11 mouse cellular contexts compared by ENCODE assay signal in genomic region chr16:34289583-34289982, GRCm38 (mm10).
A peak's percentile ranks its signal among the peaks of the same experiment; 100 is the strongest.
DNase-seq lines count a peak whose midpoint lies in the region; ATAC-seq lines count a peak whose summit lies in the region.
"Had no signal": no experiment of that assay in that cellular context is flagged by ENCODE, and none has a peak within 500 bp of the region (broad histone marks: within the 10 kb centered on the region; RNA-seq: fewer than 3 reads in every experiment).

No protein-coding gene starts in this region.

- DNase-seq in embryo, embryonic 10 days (ENCODE audit: low spot score): peak; percentile 68
- no peak for DNase-seq in embryo, embryonic 9.5 days (ENCODE audit: extremely low spot score)
- DNase-seq in liver: peak; percentile 13
- DNase-seq in adipocyte (ENCODE audit: low spot score): peak; percentile 46
- no peak for DNase-seq in ovary, adult 18-20 months (ENCODE audit: low spot score)
- DNase-seq in ovary, postnatal 36 days (ENCODE audit: low spot score): no peak

- H3K9me3 ChIP-seq in liver, embryonic 12.5 days (replicated peaks): no peaks in the 10 kb centered on the region
- H3K9me3 ChIP-seq: heart, embryonic 13.5 days; limb, embryonic 12.5 days; neural tube, embryonic 15.5 days had no signal

- ATAC-seq in liver, embryonic 12.5 days: no peak
- 0 out of 2 replicates have a peak, but pooled peaks have one; percentile 34 for ATAC-seq in megakaryocyte progenitor cell, adult 5-6 weeks (replicated peaks; ENCODE audit: poor library complexity)

- H3K4me1 ChIP-seq in liver, embryonic 12.5 days: no peaks in the 10 kb centered on the region
- H3K4me1 ChIP-seq: limb, embryonic 12.5 days; neural tube, embryonic 15.5 days had no signal

- WGBS in liver, embryonic 12.5 days (ENCODE audit: insufficient replicate concordance): 32% methylated on average over 7 of the region's 7 CpGs

- no peak overlapping the region for H3K9ac ChIP-seq in liver, embryonic 12.5 days
- H3K9ac ChIP-seq: heart, embryonic 13.5 days; limb, embryonic 12.5 days; neural tube, embryonic 15.5 days had no signal

- H3K27me3 ChIP-seq in liver, embryonic 12.5 days (replicated peaks): no peaks in the 10 kb centered on the region
- H3K27me3 ChIP-seq: heart, embryonic 13.5 days; limb, embryonic 12.5 days; neural tube, embryonic 15.5 days had no signal

- no peak overlapping the region for H3K4me3 ChIP-seq in liver, embryonic 12.5 days
- H3K4me3 ChIP-seq: heart, embryonic 13.5 days; limb, embryonic 12.5 days; neural tube, embryonic 15.5 days had no signal

- H3K36me3 ChIP-seq in liver, embryonic 12.5 days: no peaks in the 10 kb centered on the region

- no peak overlapping the region for H3K4me2 ChIP-seq in liver, embryonic 12.5 days
- H3K4me2 ChIP-seq: heart, embryonic 13.5 days; limb, embryonic 12.5 days; neural tube, embryonic 15.5 days had no signal

- no peak overlapping the region for H3K27ac ChIP-seq in liver, embryonic 12.5 days
- H3K27ac ChIP-seq: heart, embryonic 13.5 days; limb, embryonic 12.5 days; neural tube, embryonic 15.5 days had no signal

Comparison
In these comparisons a context has a peak if more than half of its experiments do, and no peak if none do; other contexts are left out.
1. DNase-seq: peak in embryo, embryonic 10 days (single experiment), liver (single experiment) and adipocyte (single experiment); none in embryo, embryonic 9.5 days (single experiment), ovary, adult 18-20 months (single experiment) and ovary, postnatal 36 days (single experiment).